Mouse (Mus musculus) C2C12 (cell line): ENCODE data around the gene Rabgap1l. TPM values are rescaled to one million over a fixed set of nuclear protein-coding genes. Genes with fewer than 3 reads are reported as not detected.
"Not testable (repeated sequence)": the region's sequence is repeated elsewhere in the genome, so short reads cannot be mapped to it uniquely, and the experiment has no call there.

ENCODE experiments used
- H3K27me3 ChIP-seq: one replicate; pipeline ENCODE4 v1.6.1; 2011; ENCODE audit not compliant: control insufficient read depth, insufficient read depth, insufficient read length
- H3K36me3 ChIP-seq: one replicate; pipeline ENCODE4 v1.6.1; 2011; ENCODE audit not compliant: control insufficient read depth, insufficient read depth
- H3K4me3 ChIP-seq: one replicate; pipeline ENCODE4 v1.5.1; 2011; ENCODE audit warnings: mild to moderate bottlenecking, control low read depth; ENCODE audit not compliant: poor library complexity, insufficient read depth, severe bottlenecking
- H3K79me2 ChIP-seq: one replicate; pipeline ENCODE4 v1.6.1; 2011; ENCODE audit not compliant: control insufficient read depth, insufficient read depth
- H3K79me3 ChIP-seq: one replicate; pipeline ENCODE4 v1.6.1; 2011; ENCODE audit warnings: low read depth, control low read depth
- H3ac ChIP-seq: one replicate; pipeline ENCODE3; 2011; ENCODE audit warnings: low read depth; ENCODE audit not compliant: control insufficient read depth, insufficient read length
- CEBPB ChIP-seq: IDR thresholded peaks from one replicate; pipeline ENCODE4 v1.6.1; 2011; ENCODE audit warnings: low read depth, mild to moderate bottlenecking, control low read depth, moderate library complexity
- CTCF ChIP-seq: IDR thresholded peaks from one replicate; pipeline ENCODE4 v1.5.1; 2011; ENCODE audit not compliant: control insufficient read depth, insufficient read depth, insufficient read length
- FOSL1 ChIP-seq: IDR thresholded peaks from one replicate; pipeline ENCODE4 v1.8.0; 2011; ENCODE audit warnings: mild to moderate bottlenecking, low read length; ENCODE audit not compliant: poor library complexity, insufficient read depth, severe bottlenecking
- MAX ChIP-seq: IDR thresholded peaks from one replicate; pipeline ENCODE4 v1.6.1; 2011; ENCODE audit warnings: mild to moderate bottlenecking, control low read depth
- MYOD1 ChIP-seq: IDR thresholded peaks from one replicate; pipeline ENCODE4 v1.6.1; 2011; ENCODE audit warnings: low read depth; ENCODE audit not compliant: control insufficient read depth, insufficient read length
- MYOG ChIP-seq: IDR thresholded peaks from one replicate; pipeline ENCODE4 v1.6.1; 2011; ENCODE audit not compliant: control insufficient read depth, insufficient read length; ENCODE audit errors: extremely low read depth
- USF1 ChIP-seq: IDR thresholded peaks from one replicate; pipeline ENCODE4 v1.6.1; 2011; ENCODE audit warnings: low read depth, mild to moderate bottlenecking, control low read depth, moderate library complexity
- polyA plus RNA-seq: library from polyadenylated mRNA; unstranded; fragments of >200 nt; fragmentation: generic; extraction: Trizol; gene quantifications from one replicate; pipeline ENCODE4 v1.2.1, GENCODE M21; 2012; ENCODE audit warnings: missing spikeins

Gene Rabgap1l
- polyA plus RNA-seq, 1 experiment = 3.2 TPM

- Histone ChIP-seq H3K27me3 (no peaks in the 10 kb centered on the region), H3K36me3 (no peaks in the 10 kb centered on the region), H3K4me3 (no peak overlapping the region), H3K79me2 (no peaks in the 10 kb centered on the region), H3ac (no peak overlapping the region), H3K79me3 (no peaks in the 10 kb centered on the region)
- TF ChIP-seq MYOD1 = no peak
- TF ChIP-seq MAX = no peak
- TF ChIP-seq FOSL1 = no peak
- no peak for TF ChIP-seq CEBPB
- TF ChIP-seq CTCF = no peak
- no peak for TF ChIP-seq USF1
- TF ChIP-seq MYOG = no peak
Observed at GRCm38 (mm10) chr1:160651691-160652090, 141.3 kb downstream of the Rabgap1l start.

DNA sequence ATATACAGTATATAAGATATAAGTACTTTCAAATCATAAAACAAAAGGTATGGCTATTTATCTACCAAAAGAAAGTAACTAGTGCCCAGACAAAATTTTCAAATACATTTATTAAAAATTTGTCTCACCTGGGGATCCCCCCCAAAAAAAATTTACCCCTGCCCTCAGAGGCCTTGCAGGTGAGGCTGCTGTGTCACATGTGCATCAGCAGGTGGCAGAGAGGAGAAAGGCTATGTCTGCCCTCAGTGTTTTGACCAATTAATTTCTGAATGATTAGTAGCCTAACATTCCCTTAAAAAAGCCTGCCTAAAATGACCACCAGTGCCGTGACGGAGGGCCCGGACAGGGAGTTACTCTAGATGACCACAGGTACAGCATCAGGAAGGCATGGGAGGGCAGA, 147.6 kb downstream of the Rabgap1l start:
- TF ChIP-seq FOSL1 = no peak
- no peak for TF ChIP-seq MYOG
- TF ChIP-seq MYOD1 = no peak
- no peak for TF ChIP-seq CEBPB
- no peak for TF ChIP-seq MAX
- no peak for TF ChIP-seq CTCF
- no peak for TF ChIP-seq USF1
- Histone ChIP-seq H3ac (no peak overlapping the region), H3K36me3 (no peaks in the 10 kb centered on the region), H3K79me2 (no peaks in the 10 kb centered on the region), H3K4me3 (no peak overlapping the region), H3K27me3 (no peaks in the 10 kb centered on the region), H3K79me3 (no peaks in the 10 kb centered on the region)

DNA sequence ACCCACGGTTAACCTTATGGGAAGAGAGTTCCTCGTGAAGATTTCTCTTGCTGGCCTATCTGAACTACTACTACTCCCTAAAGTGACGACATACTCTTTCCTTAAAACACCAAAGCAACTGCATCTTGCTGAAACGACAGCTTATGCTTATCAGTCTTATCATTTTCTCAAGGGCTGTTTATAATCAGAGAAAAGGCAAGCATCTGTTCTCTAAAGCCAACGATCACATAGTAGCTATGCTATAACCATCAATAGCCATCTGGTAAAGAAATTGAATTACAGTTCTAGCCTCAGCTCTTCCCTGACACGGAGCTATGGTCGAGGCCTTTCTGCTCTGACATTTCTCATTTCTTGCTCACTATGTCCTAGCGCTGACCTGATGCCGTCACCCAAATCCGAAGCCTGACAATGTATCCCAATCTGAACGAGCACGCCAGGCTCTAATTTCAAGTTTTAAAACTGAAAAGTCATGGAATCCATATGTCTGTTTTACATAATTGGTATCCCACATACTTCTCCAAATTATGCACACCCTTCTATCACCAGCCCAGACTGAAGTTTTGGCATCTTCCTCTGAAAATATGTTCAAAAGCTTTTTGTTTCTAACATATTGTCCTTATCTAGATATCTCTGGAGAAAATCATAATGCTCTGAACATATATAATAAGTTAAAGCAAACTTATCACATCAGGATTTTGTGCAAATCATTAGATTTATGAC, 164.6 kb downstream of the Rabgap1l start:
- Histone ChIP-seq H3K36me3 (no peaks in the 10 kb centered on the region), H3K79me3 (no peaks in the 10 kb centered on the region), H3K27me3 (no peaks in the 10 kb centered on the region), H3K79me2 (no peaks in the 10 kb centered on the region), H3ac (no peak overlapping the region), H3K4me3 (no peak overlapping the region)
- no peak for TF ChIP-seq MYOD1
- no peak for TF ChIP-seq USF1
- TF ChIP-seq CTCF = no peak
- no peak for TF ChIP-seq CEBPB

DNA sequence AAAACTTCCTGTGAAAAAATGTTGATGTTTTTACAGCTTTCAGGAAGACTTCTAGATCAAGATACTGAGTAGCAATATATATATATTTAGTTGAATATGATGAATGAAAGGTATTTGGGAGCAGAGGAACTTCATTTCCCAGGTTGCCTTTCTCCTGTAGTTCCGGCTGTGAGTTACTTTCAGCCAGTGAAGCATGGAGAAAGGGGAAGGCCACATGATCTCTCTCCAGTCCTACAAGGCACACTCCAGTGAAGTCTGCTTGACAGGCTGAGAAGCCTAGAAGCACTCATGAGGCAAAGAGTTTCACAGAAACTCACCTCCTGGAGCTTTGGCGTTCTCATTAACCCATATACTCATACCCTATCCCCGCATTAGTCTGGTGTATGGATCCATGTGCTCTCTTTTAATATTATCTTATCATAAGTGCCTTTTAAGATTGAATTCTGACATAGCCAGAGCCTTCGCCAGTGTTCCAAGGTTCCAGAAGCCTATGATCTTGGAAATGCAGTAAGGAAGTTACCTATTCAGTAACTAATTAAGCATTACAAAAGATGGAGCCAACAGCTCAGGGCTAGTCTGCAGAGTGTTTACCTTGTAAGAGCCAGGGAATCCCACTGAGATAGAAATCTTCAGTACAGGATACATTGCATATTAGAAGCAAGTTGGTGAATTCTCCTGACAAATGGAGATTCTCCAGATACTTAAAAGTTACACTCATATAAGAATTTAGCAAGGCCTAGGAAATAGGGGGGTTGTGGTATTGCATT, 168.5 kb downstream of the Rabgap1l start:
- H3K4me3 ChIP-seq, H3ac ChIP-seq, H3K27me3 ChIP-seq, H3K79me2 ChIP-seq, H3K36me3 ChIP-seq, H3K79me3 ChIP-seq: not testable (repeated sequence)

DNA sequence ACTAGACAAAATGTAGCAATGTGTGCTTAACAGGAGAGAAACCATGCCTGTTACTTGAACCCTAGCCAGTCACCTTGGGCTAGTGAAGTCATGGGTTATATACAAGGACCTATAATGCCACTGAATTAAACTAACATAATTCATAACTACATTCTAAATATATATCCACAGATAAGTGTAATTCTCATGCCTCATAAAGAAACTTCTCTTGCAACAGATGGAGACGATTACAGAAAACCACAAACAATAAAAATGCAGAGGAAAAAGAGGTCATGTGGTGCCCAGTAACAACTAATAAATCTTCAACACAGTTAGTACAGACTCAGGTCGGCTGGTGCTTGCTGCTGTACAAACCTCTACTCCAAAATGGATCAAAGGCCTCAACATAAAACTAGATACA, 174.8 kb downstream of the Rabgap1l start:
- no peaks in the 10 kb centered on the region for H3K27me3 ChIP-seq
- H3ac ChIP-seq = no peak overlapping the region
- no peak for TF ChIP-seq CTCF
- peak; percentile 90 for TF ChIP-seq USF1
- TF ChIP-seq FOSL1 = no peak
- TF ChIP-seq MAX = no peak
- TF ChIP-seq CEBPB = peak; percentile 51
- no peak for TF ChIP-seq MYOD1
- no peak for TF ChIP-seq MYOG
- H3K79me2 ChIP-seq = no peaks in the 10 kb centered on the region
- H3K79me3 ChIP-seq = no peaks in the 10 kb centered on the region
- H3K4me3 ChIP-seq = no peak overlapping the region
- no peaks in the 10 kb centered on the region for H3K36me3 ChIP-seq

- no peaks in the 10 kb centered on the region for H3K27me3 ChIP-seq
- no peaks in the 10 kb centered on the region for H3K79me2 ChIP-seq
- no peaks in the 10 kb centered on the region for H3K79me3 ChIP-seq
- no peak overlapping the region for H3K4me3 ChIP-seq
- TF ChIP-seq USF1 (no peak), FOSL1 (no peak), CTCF (no peak)
- no peak overlapping the region for H3ac ChIP-seq
- H3K36me3 ChIP-seq = no peaks in the 10 kb centered on the region
Observed at GRCm38 (mm10) chr1:160606425-160606824, 186.6 kb downstream of the Rabgap1l start.

- not testable (repeated sequence) for H3K79me2 ChIP-seq, H3K4me3 ChIP-seq, H3ac ChIP-seq, H3K79me3 ChIP-seq, H3K27me3 ChIP-seq, H3K36me3 ChIP-seq
Observed at GRCm38 (mm10) chr1:160603312-160603711, 189.7 kb downstream of the Rabgap1l start.
